Comparison of ENCODE assay signal across 17 mouse cellular contexts in the genomic region with DNA sequence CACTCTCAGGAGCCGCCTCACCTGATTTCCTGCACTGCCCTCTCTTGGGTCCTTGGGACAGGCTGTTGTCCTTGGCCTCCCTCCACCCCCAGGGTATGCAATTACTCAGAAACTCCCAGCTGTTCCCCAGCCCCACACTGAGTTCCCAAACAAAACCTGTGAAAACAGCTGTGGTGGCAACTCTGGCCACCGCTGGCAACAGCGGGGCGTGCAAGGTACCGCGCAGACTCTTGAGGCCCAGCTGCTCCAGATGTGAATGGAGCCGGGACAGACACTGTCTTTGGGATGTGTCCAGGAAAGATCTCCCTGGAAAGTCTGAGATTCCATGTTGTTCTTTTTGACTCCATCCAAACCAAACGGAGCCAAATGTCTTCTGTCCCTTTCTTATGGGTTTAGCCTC.
DNase-seq lines count a peak whose midpoint lies in the region; ATAC-seq lines count a peak whose summit lies in the region.
"Had no signal": no experiment of that assay in that cellular context is flagged by ENCODE, and none has a peak within 500 bp of the region (broad histone marks: within the 10 kb centered on the region; RNA-seq: fewer than 3 reads in every experiment).

No protein-coding gene starts in this region.

- no peak overlapping the region for H3K27ac ChIP-seq in heart, embryonic 12.5 days (ENCODE audit: poor library complexity, severe bottlenecking)
- H3K27ac ChIP-seq in limb, embryonic 10.5 days = peak overlapping the region; percentile 58; the same call in 1 of the 2 replicates
- H3K27ac ChIP-seq: hindbrain, embryonic 14.5 days; liver, embryonic 12.5 days; neural tube, embryonic 12.5 days had no signal

- H3K4me1 ChIP-seq in heart, embryonic 12.5 days (replicated peaks) = no peaks in the 10 kb centered on the region
- H3K4me1 ChIP-seq in limb, embryonic 10.5 days = peaks cover 20% of the 10 kb centered on the region
- H3K4me1 ChIP-seq: liver, embryonic 12.5 days; neural tube, embryonic 12.5 days had no signal

- H3K4me2 ChIP-seq in heart, embryonic 12.5 days = no peak overlapping the region
- H3K4me2 ChIP-seq: hindbrain, embryonic 14.5 days; liver, embryonic 12.5 days; neural tube, embryonic 12.5 days had no signal

- H3K27me3 ChIP-seq in heart, embryonic 12.5 days (replicated peaks) = no peaks in the 10 kb centered on the region
- no peaks in the 10 kb centered on the region for H3K27me3 ChIP-seq in limb, embryonic 10.5 days (ENCODE audit: low read depth, poor library complexity, severe bottlenecking)
- H3K27me3 ChIP-seq: liver, embryonic 12.5 days; neural tube, embryonic 12.5 days had no signal

- whole genome bisulfite sequencing in heart, embryonic 12.5 days = 31% methylated on average over 8 of the region's 8 CpGs
- 42% methylated on average over 8 of the region's 8 CpGs for WGBS in limb, embryonic 10.5 days

- no peak overlapping the region for H3K9ac ChIP-seq in heart, embryonic 12.5 days
- H3K9ac ChIP-seq: hindbrain, embryonic 14.5 days; liver, embryonic 12.5 days; neural tube, embryonic 12.5 days had no signal

- DNase-seq in heart, adult 11 months = peak; percentile 93
- peak; percentile 8 for DNase-seq in 3134 (ENCODE audit: extremely low read depth, insufficient read length, low spot score)
- peak; percentile 15 for DNase-seq in ES-CJ7 (ENCODE audit: low read depth, low spot score)
- no peak for DNase-seq in limb, embryonic 10.5 days (ENCODE audit: low spot score)
- DNase-seq in cerebellum, postnatal 25 days = no peak
- no peak for DNase-seq in right cerebral cortex, postnatal 25 days
- no peak for DNase-seq in embryo, embryonic 11 days
- DNase-seq: cerebellum, adult 8-10 months; right cerebral cortex, postnatal 4 days; thymus, postnatal 14 days had no signal

- no peaks in the 10 kb centered on the region for H3K9me3 ChIP-seq in heart, embryonic 12.5 days (replicated peaks)
- no peaks in the 10 kb centered on the region for H3K9me3 ChIP-seq in limb, embryonic 10.5 days (replicated peaks)
- H3K9me3 ChIP-seq: liver, embryonic 12.5 days; neural tube, embryonic 12.5 days had no signal

- ATAC-seq in heart, embryonic 12.5 days (ENCODE audit: insufficient number of reproducible peaks, low FRiP score) = no peak
- ATAC-seq: CD4-positive, CD25-positive, alpha-beta regulatory T cell, adult 4 months; intestine, postnatal 0 days; liver, embryonic 12.5 days had no signal

- no peak overlapping the region for H3K4me3 ChIP-seq in heart, embryonic 12.5 days
- H3K4me3 ChIP-seq in limb, embryonic 10.5 days = no peak overlapping the region
- H3K4me3 ChIP-seq: erythroblast, embryonic 14.5 days; liver, embryonic 12.5 days; neural tube, embryonic 12.5 days had no signal

- H3K36me3 ChIP-seq in heart, embryonic 12.5 days = no peaks in the 10 kb centered on the region
- H3K36me3 ChIP-seq in limb, embryonic 10.5 days = no peaks in the 10 kb centered on the region
- H3K36me3 ChIP-seq: liver, embryonic 12.5 days; neural tube, embryonic 12.5 days had no signal

Comparison
In these comparisons a context has a peak if more than half of its experiments do, and no peak if none do; other contexts are left out.
1. DNase-seq: peak in heart, adult 11 months (single experiment), 3134 (single experiment) and ES-CJ7 (single experiment); none in limb, embryonic 10.5 days (single experiment), cerebellum, postnatal 25 days (0 of 2), right cerebral cortex, postnatal 25 days (single experiment) and embryo, embryonic 11 days (single experiment).